Mouse (Mus musculus) lung, adult 2 months (tissue): ENCODE measurements around the gene Cend1. TPM values are rescaled to one million over a fixed set of nuclear protein-coding genes. Genes with fewer than 3 reads are reported as not detected.

Source experiments
- DNase-seq: peaks from one replicate; pipeline ENCODE4 v3.0.0; 2022
- H3K4me1 ChIP-seq: fragments of 200-500 bp; 2 replicates; pipeline ENCODE4 v1.6.1; 2011; ENCODE audit warnings: low read length; ENCODE audit not compliant: control insufficient read depth, insufficient read depth
- H3K4me3 ChIP-seq: fragments of 200-500 bp; replicated peaks from 2 replicates; pipeline ENCODE3; 2011; ENCODE audit warnings: low read depth, mild to moderate bottlenecking, control low read depth, low read length; ENCODE audit errors: extremely low read depth
- CTCF ChIP-seq: fragments of 200-500 bp; IDR thresholded peaks from 2 replicates; pipeline ENCODE4 v1.5.1; 2011; ENCODE audit warnings: mild to moderate bottlenecking, low read length, control low read depth; ENCODE audit not compliant: insufficient read depth
- POLR2A ChIP-seq: fragments of 200-500 bp; IDR thresholded peaks from 2 replicates; pipeline ENCODE4 v1.6.1; 2011; ENCODE audit warnings: low read depth, mild to moderate bottlenecking, control low read depth, low read length, borderline replicate concordance; ENCODE audit errors: extremely low read depth
- WGBS: fragments of 180-500 bp; shearing (Covaris S2); methylation state at CpG from one replicate; pipeline ENCODE4 v1.1.7; 2018; 5-methylcytosine and 5-hydroxymethylcytosine counted together
- polyA plus RNA-seq: library from polyadenylated mRNA; depleted of rRNA; stranded (reverse); fragments of >200 nt; gene quantifications from 2 replicates; pipeline ENCODE4 v1.2.3, GENCODE M21; 2012

The Cend1 gene
- polyA plus RNA-seq, 1 experiment, result 0.56 TPM

DNA sequence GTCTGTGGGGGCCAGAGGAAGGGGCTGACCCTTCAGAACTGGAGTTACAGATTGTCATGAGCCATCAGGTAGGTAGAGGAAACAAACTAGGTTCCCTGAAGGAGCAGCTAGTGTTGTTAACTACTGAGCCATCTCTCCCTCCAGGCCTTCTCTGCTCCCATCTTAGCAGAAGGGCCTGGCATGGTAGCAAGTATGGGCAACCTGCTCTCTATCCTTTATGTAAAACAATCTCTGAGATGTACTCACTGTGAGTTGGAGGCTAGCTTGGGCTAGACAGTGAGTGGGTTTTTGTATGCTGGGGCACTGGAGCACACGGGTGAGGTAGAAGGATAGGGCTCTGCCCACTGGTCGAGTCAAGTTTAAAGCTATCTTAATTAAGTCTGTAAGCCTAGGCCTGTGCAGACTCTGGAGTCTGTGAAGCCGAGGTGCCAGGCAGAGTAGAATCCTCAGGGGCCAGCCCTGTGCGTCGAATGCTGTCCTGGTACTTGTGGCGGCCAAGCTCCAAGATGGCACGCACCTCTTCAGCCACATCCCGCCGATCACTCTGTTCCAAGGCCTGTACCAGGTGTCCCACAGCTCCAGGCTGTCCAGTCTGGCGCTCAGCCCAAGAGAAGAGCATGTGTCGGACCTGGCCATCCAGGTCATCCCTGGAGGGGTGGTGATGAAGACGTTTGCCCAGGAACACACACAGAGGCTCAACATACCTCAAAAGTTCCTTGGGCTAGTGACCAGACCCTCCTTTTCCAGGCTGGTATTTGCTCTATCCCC lies 9.1 kb upstream of the Cend1 start:
- peaks cover 15% of the 10 kb centered on the region for H3K4me1 ChIP-seq
- DNase-seq, result no peak
- 93% methylated on average over 12 of the region's 12 CpGs for WGBS
- TF ChIP-seq POLR2A, result no peak
- no peak for TF ChIP-seq CTCF
- H3K4me3 ChIP-seq, result no peak overlapping the region

GRCm38 (mm10) chr7:141437178-141438120 lies 8.2 kb upstream of the Cend1 start, which contains the start of gene Slc25a22:
Slc25a22 (minus strand) TSS chr7:141437892.
- peak; percentile 84 for DNase-seq
- peak within 1 kb of the TSS; percentile 75 for H3K4me3 ChIP-seq
- TF ChIP-seq CTCF, result peak; percentile 55
- TF ChIP-seq POLR2A, result peak; percentile 73; the same call in 1 of the 2 replicates
- WGBS, result 6% methylated on average over 53 of the region's 53 CpGs
- peaks cover 13% of the 10 kb centered on the region for H3K4me1 ChIP-seq

GRCm38 (mm10) chr7:141436523-141436892 lies 7.2 kb upstream of the Cend1 start:
- WGBS, result 46% methylated on average over 2 of the region's 2 CpGs
- no peak for TF ChIP-seq POLR2A
- TF ChIP-seq CTCF, result no peak
- Histone ChIP-seq H3K4me1 (peaks cover 13% of the 10 kb centered on the region), H3K4me3 (no peak overlapping the region)
- no peak for DNase-seq

DNA sequence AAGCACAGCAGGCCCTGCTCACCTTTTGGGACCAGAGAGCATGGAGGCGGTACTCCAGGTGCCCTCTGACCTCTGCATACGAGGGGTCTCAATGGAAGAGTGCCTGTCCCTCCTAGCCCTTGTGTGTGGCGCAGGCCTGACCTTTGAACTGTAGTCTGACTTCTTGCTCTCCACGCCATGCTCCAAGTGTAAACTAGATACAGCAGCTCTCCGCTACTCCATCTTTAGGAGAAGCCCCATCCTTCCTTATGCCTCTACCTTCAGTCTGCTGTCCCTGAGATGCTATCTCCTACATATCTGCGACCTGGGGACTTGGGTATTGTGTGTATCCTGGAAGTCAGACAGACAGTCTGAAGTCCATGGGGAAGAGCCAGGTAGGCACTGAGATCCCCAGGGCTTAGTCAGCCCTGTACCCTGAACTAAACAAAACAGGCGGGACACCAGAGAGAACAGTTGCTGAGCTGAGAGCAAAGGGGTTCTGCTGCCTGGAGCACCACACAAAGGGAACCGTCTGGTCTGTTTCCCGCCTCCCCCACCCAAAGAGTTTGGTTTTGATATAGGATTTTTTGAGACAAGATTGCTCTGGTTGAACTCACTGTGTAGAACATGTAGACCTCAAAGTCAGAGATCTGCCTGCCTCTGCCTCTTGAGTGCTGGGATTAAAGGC lies 6.7 kb upstream of the Cend1 start:
- Histone ChIP-seq H3K4me1 (peaks cover 13% of the 10 kb centered on the region), H3K4me3 (no peak overlapping the region)
- DNase-seq, result no peak
- TF ChIP-seq POLR2A, result no peak
- TF ChIP-seq CTCF, result no peak
- WGBS, result 77% methylated on average over 9 of the region's 9 CpGs

GRCm38 (mm10) chr7:141435129-141435855 lies 6.0 kb upstream of the Cend1 start:
- H3K4me1 ChIP-seq, result peaks cover 11% of the 10 kb centered on the region
- WGBS, result 3% methylated on average over 17 of the region's 17 CpGs
- TF ChIP-seq CTCF, result no peak
- TF ChIP-seq POLR2A, result peak; percentile 68; the same call in 1 of the 2 replicates
- peak; percentile 58 for DNase-seq
- peak overlapping the region; percentile 66 for H3K4me3 ChIP-seq

- 18% methylated on average over 8 of the region's 8 CpGs for WGBS
- Histone ChIP-seq H3K4me3 (peak overlapping the region; percentile 66), H3K4me1 (peaks cover 11% of the 10 kb centered on the region)
- no peak for DNase-seq
- TF ChIP-seq POLR2A, result no peak
- TF ChIP-seq CTCF, result no peak
Observed at GRCm38 (mm10) chr7:141434464-141434863, 5.2 kb upstream of the Cend1 start.

- Histone ChIP-seq H3K4me3 (peak overlapping the region; percentile 3), H3K4me1 (peaks cover 11% of the 10 kb centered on the region)
- TF ChIP-seq CTCF (no peak), POLR2A (no peak)
- 77% methylated on average over 15 of the region's 15 CpGs for WGBS
- no peak for DNase-seq
Observed at GRCm38 (mm10) chr7:141433517-141434400, 4.5 kb upstream of the Cend1 start.
